Mouse (Mus musculus) small intestine, adult 2 months (tissue): Measurements from ENCODE around the gene Rexo1. TPM values are rescaled to one million over a fixed set of nuclear protein-coding genes. Genes with fewer than 3 reads are reported as not detected.
A peak's percentile ranks its signal among the peaks of the same experiment; 100 is the strongest.
"Not testable (repeated sequence)": the region's sequence is repeated elsewhere in the genome, so short reads cannot be mapped to it uniquely, and the experiment has no call there.

Experiments
- H3K27ac ChIP-seq: fragments of 200-500 bp; 2 replicates; pipeline ENCODE4 v1.5.1; 2012; ENCODE audit warnings: low read depth, low read length, control low read depth, inconsistent platforms; ENCODE audit not compliant: insufficient read depth
- H3K27me3 ChIP-seq: fragments of 200-500 bp; 2 replicates; pipeline ENCODE4 v1.6.1; 2012; ENCODE audit warnings: mild to moderate bottlenecking, moderate library complexity, low read length, inconsistent platforms; ENCODE audit not compliant: control insufficient read depth, insufficient read depth
- H3K36me3 ChIP-seq: fragments of 200-500 bp; 2 replicates; pipeline ENCODE4 v1.6.1; 2012; ENCODE audit warnings: mild to moderate bottlenecking, low read length, control low read depth, inconsistent platforms; ENCODE audit not compliant: control insufficient read depth, insufficient read depth
- H3K4me1 ChIP-seq: fragments of 200-500 bp; 2 replicates; pipeline ENCODE4 v1.6.1; 2012; ENCODE audit warnings: low read length, inconsistent platforms, mixed read lengths; ENCODE audit not compliant: control insufficient read depth, insufficient read depth, insufficient read length
- H3K4me3 ChIP-seq: fragments of 200-500 bp; 2 replicates; pipeline ENCODE4 v1.5.1; 2012; ENCODE audit warnings: low read depth, mild to moderate bottlenecking, control low read depth, inconsistent platforms, low read length, moderate library complexity
- CTCF ChIP-seq: fragments of 200-500 bp; IDR thresholded peaks from 2 replicates; pipeline ENCODE4 v1.5.1; 2012; ENCODE audit warnings: low read depth, mild to moderate bottlenecking, control low read depth, inconsistent platforms, low read length, moderate library complexity, mixed read lengths; ENCODE audit not compliant: insufficient replicate concordance, insufficient read length; ENCODE audit errors: extremely low read depth
- POLR2A ChIP-seq: fragments of 200-500 bp; IDR thresholded peaks from 2 replicates; pipeline ENCODE4 v1.6.1; 2012; ENCODE audit warnings: low read depth, mild to moderate bottlenecking, control low read depth, inconsistent platforms, low read length, moderate library complexity
- WGBS: fragments of 180-500 bp; shearing (Covaris S2); methylation state at CpG from one replicate; pipeline ENCODE4 v1.1.7; 2018; 5-methylcytosine and 5-hydroxymethylcytosine counted together
- polyA plus RNA-seq: library from polyadenylated mRNA; depleted of rRNA; stranded (reverse); fragments of >200 nt; gene quantifications from 2 replicates; pipeline ENCODE4 v1.2.3, GENCODE M21; 2012; rRNA removed

The Rexo1 gene
- polyA plus RNA-seq: 33.1 and 63.7 TPM in 2 replicates

GRCm38 (mm10) chr10:80561116-80561944 is at the start of gene Rexo1:
Gene Rexo1 (minus strand): TSS chr10:80561560.
- WGBS: under 1% methylated on average over 72 of the region's 72 CpGs
- Histone ChIP-seq H3K4me1 (peaks cover 14% of the 10 kb centered on the region), H3K36me3 (no peaks in the 10 kb centered on the region), H3K27ac (peak within 1 kb of the TSS; percentile 88), H3K4me3 (peak within 1 kb of the TSS; percentile 86), H3K27me3 (no peaks in the 10 kb centered on the region)
- TF ChIP-seq CTCF: peak; percentile 85
- no peak; the same call in none of the 2 replicates for TF ChIP-seq POLR2A

DNA sequence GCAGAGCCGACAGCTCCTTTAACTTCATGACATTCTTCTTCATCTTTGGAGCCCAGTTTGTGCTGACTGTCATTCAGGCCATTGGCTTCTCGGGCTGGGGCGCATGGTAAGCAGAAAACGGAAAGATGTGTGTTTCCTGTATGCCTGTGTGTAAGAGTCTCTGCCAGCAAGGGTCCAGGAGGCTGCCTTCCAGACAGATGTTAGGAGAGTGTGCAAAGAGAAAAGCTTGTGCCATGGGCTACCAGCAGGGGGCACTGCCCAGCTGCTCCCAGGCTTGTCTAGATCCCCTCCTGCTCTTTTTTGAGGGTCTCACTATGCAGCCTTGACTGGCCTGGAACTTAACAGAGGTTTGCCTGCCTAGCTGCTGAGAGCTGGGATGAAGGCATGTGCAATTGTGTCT is 49.7 kb upstream of the Rexo1 start:
- Histone ChIP-seq H3K27me3 (no peaks in the 10 kb centered on the region), H3K4me1 (peaks cover 24% of the 10 kb centered on the region), H3K36me3 (peaks cover 54% of the 10 kb centered on the region), H3K27ac (no peak overlapping the region), H3K4me3 (no peak overlapping the region)
- TF ChIP-seq POLR2A (no peak), CTCF (peak; percentile 88; the same call in 1 of the 2 replicates)
- WGBS: 68% methylated on average over 4 of the region's 4 CpGs

DNA sequence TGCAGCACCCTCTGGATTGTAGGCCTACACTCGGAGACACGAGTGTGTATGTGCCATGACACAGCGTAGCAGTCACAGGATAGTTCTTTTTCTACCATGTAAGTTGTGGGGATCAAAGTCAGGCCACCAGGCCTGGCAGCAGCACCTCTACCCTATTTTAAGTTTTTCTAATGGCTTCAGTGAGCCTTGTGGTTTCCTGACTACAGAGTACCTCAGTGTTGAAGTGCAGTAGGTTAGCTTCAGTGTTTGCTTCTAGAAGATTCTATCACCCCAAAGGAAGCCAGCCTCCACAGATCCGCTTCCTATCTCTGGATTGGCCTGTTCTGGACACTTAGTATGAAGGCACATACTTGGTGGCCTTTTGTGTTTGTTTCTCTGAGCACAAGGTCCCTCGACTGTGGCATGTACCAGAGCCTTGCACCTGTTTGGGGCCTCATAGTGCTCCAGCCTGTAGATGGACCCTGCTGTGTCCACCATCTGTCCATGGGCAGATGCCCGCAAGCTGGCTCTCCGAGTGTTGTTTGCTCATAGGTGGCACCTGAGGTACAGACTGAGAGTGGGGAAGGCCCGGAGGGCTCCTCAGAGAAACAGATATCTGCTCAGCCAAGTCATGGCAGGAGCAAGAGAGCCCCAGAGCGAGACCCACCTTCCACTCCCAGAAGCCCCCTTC is 48.9 kb upstream of the Rexo1 start:
- H3K36me3 ChIP-seq: peaks cover 49% of the 10 kb centered on the region
- peaks cover 21% of the 10 kb centered on the region for H3K4me1 ChIP-seq
- H3K27ac ChIP-seq: peak overlapping the region; percentile 5; the same call in 1 of the 2 replicates
- H3K4me3 ChIP-seq: no peak overlapping the region
- no peak for TF ChIP-seq CTCF
- TF ChIP-seq POLR2A: no peak
- WGBS: 87% methylated on average over 9 of the region's 9 CpGs
- H3K27me3 ChIP-seq: no peaks in the 10 kb centered on the region

GRCm38 (mm10) chr10:80609269-80609924 is 48.0 kb upstream of the Rexo1 start:
- WGBS: 84% methylated on average over 10 of the region's 10 CpGs
- Histone ChIP-seq H3K27ac (no peak overlapping the region; the same call in 1 of the 2 replicates), H3K4me1 (peaks cover 26% of the 10 kb centered on the region), H3K27me3 (no peaks in the 10 kb centered on the region), H3K4me3 (no peak overlapping the region), H3K36me3 (peaks cover 42% of the 10 kb centered on the region)
- TF ChIP-seq POLR2A: no peak
- no peak for TF ChIP-seq CTCF

DNA sequence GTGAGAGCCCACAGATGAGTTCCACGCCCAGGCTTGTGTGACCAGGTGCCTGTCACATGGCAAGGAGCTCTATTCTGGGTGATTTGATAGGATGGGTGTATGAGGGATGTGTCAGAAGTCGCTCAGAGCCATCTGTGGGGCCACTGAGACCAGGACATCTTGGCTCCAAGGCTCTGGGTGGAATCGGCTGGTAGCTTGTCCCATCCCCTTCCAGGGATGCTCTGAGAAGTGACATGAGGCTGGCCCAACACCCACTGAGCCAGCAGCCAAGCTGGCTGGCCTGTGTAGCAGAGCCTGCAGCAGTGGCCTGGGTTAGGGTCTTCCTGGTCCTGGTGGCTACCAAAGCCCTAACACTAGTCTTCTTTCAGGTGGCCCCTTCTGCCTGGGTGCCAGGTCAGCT is 47.1 kb upstream of the Rexo1 start:
- no peak overlapping the region for H3K27ac ChIP-seq
- no peaks in the 10 kb centered on the region for H3K27me3 ChIP-seq
- TF ChIP-seq CTCF (no peak), POLR2A (no peak)
- H3K36me3 ChIP-seq: peaks cover 33% of the 10 kb centered on the region
- peaks cover 34% of the 10 kb centered on the region for H3K4me1 ChIP-seq
- 90% methylated on average over 3 of the region's 3 CpGs for WGBS
- H3K4me3 ChIP-seq: no peak overlapping the region

GRCm38 (mm10) chr10:80606737-80607350 is 45.5 kb upstream of the Rexo1 start:
- H3K27ac ChIP-seq: peak overlapping the region; percentile 54
- peaks cover 39% of the 10 kb centered on the region for H3K4me1 ChIP-seq
- no peaks in the 10 kb centered on the region for H3K27me3 ChIP-seq
- TF ChIP-seq POLR2A (no peak), CTCF (no peak)
- peak overlapping the region; percentile 52 for H3K4me3 ChIP-seq
- H3K36me3 ChIP-seq: peaks cover 22% of the 10 kb centered on the region
- WGBS: 86% methylated on average over 34 of the region's 34 CpGs

- H3K4me1 ChIP-seq: peaks cover 39% of the 10 kb centered on the region
- H3K27ac ChIP-seq: peak overlapping the region; percentile 82
- peaks cover 22% of the 10 kb centered on the region for H3K36me3 ChIP-seq
- 29% methylated on average over 23 of the region's 23 CpGs for WGBS
- H3K27me3 ChIP-seq: no peaks in the 10 kb centered on the region
- peak; percentile 47 for TF ChIP-seq POLR2A
- no peak for TF ChIP-seq CTCF
- peak overlapping the region; percentile 52 for H3K4me3 ChIP-seq
Observed at GRCm38 (mm10) chr10:80606306-80606705, 44.9 kb upstream of the Rexo1 start.

DNA sequence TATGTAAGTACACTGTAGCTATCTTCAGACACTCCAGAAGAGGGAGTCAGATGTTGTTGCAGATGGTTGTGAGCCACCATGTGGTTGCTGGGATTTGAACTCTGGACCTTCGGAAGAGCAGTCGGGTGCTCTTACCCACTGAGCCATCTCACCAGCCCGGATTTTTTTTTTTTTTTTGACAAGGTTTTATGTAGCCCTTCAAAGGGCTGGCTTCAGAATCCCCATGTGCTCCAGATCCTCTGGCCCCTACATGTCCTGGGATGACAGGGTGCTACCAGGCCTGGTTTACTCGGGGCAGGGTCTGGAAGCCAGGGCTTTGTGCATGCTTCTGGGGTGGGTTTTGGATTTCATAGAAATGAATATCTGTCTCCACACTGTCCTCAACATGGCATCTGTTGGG is 44.4 kb upstream of the Rexo1 start, which contains the start of gene Gm49322:
Gene Gm49322, plus strand, starts transcription at position 301 of the 400 bp plus-strand sequence.
- H3K4me3 ChIP-seq: peak within 1 kb of the TSS; percentile 52
- peak within 1 kb of the TSS; percentile 82 for H3K27ac ChIP-seq
- WGBS: 42% methylated on average over 4 of the region's 4 CpGs
- not testable (repeated sequence) for H3K27me3 ChIP-seq
- peaks cover 39% of the 10 kb centered on the region for H3K4me1 ChIP-seq
- peaks cover 22% of the 10 kb centered on the region for H3K36me3 ChIP-seq
